Comparison of ENCODE assay signal across 15 mouse cellular contexts in the genomic region with DNA sequence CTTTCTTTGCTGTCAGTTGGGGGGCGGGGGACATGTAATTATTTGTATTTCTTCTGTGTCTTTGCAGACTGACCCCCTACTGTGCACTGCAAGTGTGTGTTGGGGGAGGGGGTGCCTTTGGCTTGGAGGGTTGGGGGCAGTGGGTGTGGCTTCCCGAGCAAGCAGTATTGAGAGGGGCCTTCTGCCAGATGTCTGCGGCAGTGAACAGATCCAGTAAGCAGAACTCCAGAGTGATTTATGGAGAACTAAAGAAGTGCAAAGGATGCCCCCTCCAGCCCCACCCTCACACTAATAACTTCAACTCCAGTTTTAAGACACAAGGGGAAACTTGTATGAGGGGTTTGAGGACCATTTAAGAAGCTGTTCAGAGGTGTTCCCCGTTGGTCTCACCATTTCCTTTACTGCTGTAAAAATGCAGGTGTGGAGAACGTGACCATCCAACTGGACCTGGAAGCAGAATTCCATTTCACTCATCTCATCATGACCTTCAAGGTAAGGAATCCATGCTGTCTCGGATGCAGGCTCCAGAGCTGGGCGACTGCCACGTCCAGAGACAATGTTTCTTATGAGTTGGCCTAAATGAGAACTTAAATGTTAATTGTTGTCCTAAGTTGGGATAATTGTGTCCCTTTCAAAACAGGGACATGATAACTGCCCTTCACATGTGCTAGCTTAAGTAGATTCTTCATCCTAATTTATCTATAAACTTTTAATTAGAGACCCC. TPM values are rescaled to one million over a fixed set of nuclear protein-coding genes. Genes with fewer than 3 reads are reported as not detected.
DNase-seq lines count a peak whose midpoint lies in the region; ATAC-seq and TF ChIP-seq lines count a peak whose summit lies in the region.
"Had no signal": no experiment of that assay in that cellular context is flagged by ENCODE, and none has a peak within 500 bp of the region (broad histone marks: within the 10 kb centered on the region; RNA-seq: fewer than 3 reads in every experiment).

No protein-coding gene starts in this region.

- H3K36me3 ChIP-seq in heart, postnatal 0 days (replicated peaks; ENCODE audit: control insufficient read depth, insufficient read depth, low read length), result peaks cover 66% of the 10 kb centered on the region
- peaks cover 12% of the 10 kb centered on the region; the same call in 1 of the 2 replicates for H3K36me3 ChIP-seq in lung, postnatal 0 days (ENCODE audit: insufficient read depth, low read length)
- peaks cover 90% of the 10 kb centered on the region for H3K36me3 ChIP-seq in embryonic facial prominence, embryonic 14.5 days (ENCODE audit: control insufficient read depth, insufficient read depth, low read length)
- H3K36me3 ChIP-seq in stomach, embryonic 15.5 days, result peaks cover 31% of the 10 kb centered on the region

- H3K9me3 ChIP-seq in heart, postnatal 0 days (replicated peaks; ENCODE audit: control insufficient read depth, low read length), result no peaks in the 10 kb centered on the region
- no peaks in the 10 kb centered on the region for H3K9me3 ChIP-seq in lung, postnatal 0 days (ENCODE audit: low read length)
- no peaks in the 10 kb centered on the region for H3K9me3 ChIP-seq in embryonic facial prominence, embryonic 14.5 days (ENCODE audit: control insufficient read depth, low read length)
- H3K9me3 ChIP-seq in stomach, embryonic 15.5 days, result no peaks in the 10 kb centered on the region; the same call in 1 of the 2 replicates
- H3K9me3 ChIP-seq: hindbrain, embryonic 10.5 days had no signal

- 44% methylated on average over 8 of the region's 8 CpGs for WGBS in heart, postnatal 0 days
- 32% methylated on average over 8 of the region's 8 CpGs for WGBS in lung, postnatal 0 days
- WGBS in embryonic facial prominence, embryonic 14.5 days, result 38% methylated on average over 8 of the region's 8 CpGs
- 37% methylated on average over 8 of the region's 8 CpGs for WGBS in stomach, embryonic 15.5 days

- H3K4me2 ChIP-seq in heart, postnatal 0 days (ENCODE audit: low read depth, low read length), result no peak overlapping the region
- peak overlapping the region; percentile 32; the same call in 1 of the 2 replicates for H3K4me2 ChIP-seq in lung, postnatal 0 days (replicated peaks; ENCODE audit: low read depth, low read length)
- peak overlapping the region; percentile 46 for H3K4me2 ChIP-seq in embryonic facial prominence, embryonic 14.5 days (ENCODE audit: low read depth, low read length)
- peak overlapping the region; percentile 29; the same call in 1 of the 2 replicates for H3K4me2 ChIP-seq in stomach, embryonic 15.5 days

- ATAC-seq in heart, postnatal 0 days (ENCODE audit: insufficient read depth, low read depth), result no peak
- ATAC-seq in lung, postnatal 0 days, result no peak
- no peak for ATAC-seq in embryonic facial prominence, embryonic 14.5 days (ENCODE audit: low read depth)
- ATAC-seq in stomach, embryonic 15.5 days (ENCODE audit: insufficient read depth, low FRiP score, low read depth), result no peak
- no peak for ATAC-seq in granulocyte monocyte progenitor cell, adult 5-6 weeks (replicated peaks; ENCODE audit: poor library complexity, severe bottlenecking)

- no peak overlapping the region for H3K4me3 ChIP-seq in heart, postnatal 0 days (ENCODE audit: low read depth, low read length)
- H3K4me3 ChIP-seq in lung, postnatal 0 days (ENCODE audit: low read depth, low read length), result no peak overlapping the region
- H3K4me3 ChIP-seq in embryonic facial prominence, embryonic 14.5 days (ENCODE audit: low read depth, low read length), result peak overlapping the region; percentile 13; the same call in 1 of the 2 replicates
- no peak overlapping the region for H3K4me3 ChIP-seq in stomach, embryonic 15.5 days (replicated peaks)
- H3K4me3 ChIP-seq: erythroblast, embryonic 14.5 days; hindbrain, embryonic 10.5 days; layer of hippocampus, adult 2 months had no signal

- no peak for DNase-seq in heart, postnatal 0 days (ENCODE audit: low spot score)
- DNase-seq in heart, postnatal 36 days, result no peak
- no peak for DNase-seq in lung, postnatal 0 days (ENCODE audit: low spot score)
- no peak for DNase-seq in lung, adult 18-20 months
- DNase-seq in embryonic facial prominence, embryonic 14.5 days (ENCODE audit: low spot score), result no peak
- no peak for DNase-seq in urinary bladder, postnatal 10 days (ENCODE audit: low spot score)
- DNase-seq: cerebellum, adult 9-11 months; thymus, postnatal 14 days had no signal

- intact Hi-C loops in heart, postnatal 36 days (cut with DNase I), result no loop called here

- H3K9ac ChIP-seq in heart, postnatal 0 days (replicated peaks; ENCODE audit: low read depth, low read length), result no peak overlapping the region
- H3K9ac ChIP-seq in lung, postnatal 0 days (replicated peaks; ENCODE audit: low read depth), result no peak overlapping the region
- H3K9ac ChIP-seq in embryonic facial prominence, embryonic 14.5 days (ENCODE audit: low read depth, low read length), result no peak overlapping the region
- H3K9ac ChIP-seq in stomach, embryonic 15.5 days, result no peak overlapping the region

- no peak for TF ChIP-seq EP300 in heart, postnatal 0 days (IDR thresholded peaks at IDR 0.05; ENCODE audit: low read depth)
- no peak for TF ChIP-seq EP300 in lung, postnatal 0 days (IDR thresholded peaks at IDR 0.05)

- H3K4me1 ChIP-seq in heart, postnatal 0 days (ENCODE audit: control insufficient read depth, insufficient read depth), result peaks cover 46% of the 10 kb centered on the region
- peaks cover 25% of the 10 kb centered on the region; the same call in 1 of the 2 replicates for H3K4me1 ChIP-seq in lung, postnatal 0 days (ENCODE audit: insufficient read depth, low read depth, low read length)
- peaks cover 56% of the 10 kb centered on the region for H3K4me1 ChIP-seq in embryonic facial prominence, embryonic 14.5 days (ENCODE audit: control insufficient read depth, insufficient read depth, low read length)
- peaks cover 40% of the 10 kb centered on the region for H3K4me1 ChIP-seq in stomach, embryonic 15.5 days

- no peak for TF ChIP-seq CTCF in heart, postnatal 0 days (IDR thresholded peaks at IDR 0.05; ENCODE audit: low read depth)
- TF ChIP-seq CTCF in lung, postnatal 0 days (IDR thresholded peaks at IDR 0.05), result no peak

- peak overlapping the region; percentile 77; the same call in 1 of the 2 replicates for H3K27ac ChIP-seq in heart, postnatal 0 days (ENCODE audit: low read depth)
- H3K27ac ChIP-seq in lung, postnatal 0 days (ENCODE audit: low read length), result 0 out of 2 replicates have a peak overlapping the region, but pooled peaks have one; percentile 68
- H3K27ac ChIP-seq in embryonic facial prominence, embryonic 14.5 days (replicated peaks; ENCODE audit: low read depth, low read length), result peak overlapping the region; percentile 69
- H3K27ac ChIP-seq in stomach, embryonic 15.5 days, result peak overlapping the region; percentile 82
- H3K27ac ChIP-seq: hindbrain, embryonic 10.5 days; layer of hippocampus, adult 2 months had no signal

- H3K27me3 ChIP-seq in heart, postnatal 0 days (ENCODE audit: control insufficient read depth, insufficient read depth, low read length), result no peaks in the 10 kb centered on the region
- no peaks in the 10 kb centered on the region for H3K27me3 ChIP-seq in lung, postnatal 0 days (replicated peaks; ENCODE audit: insufficient read depth, low read length)
- no peaks in the 10 kb centered on the region for H3K27me3 ChIP-seq in embryonic facial prominence, embryonic 14.5 days (replicated peaks; ENCODE audit: control insufficient read depth, insufficient read depth, low read length)
- H3K27me3 ChIP-seq in stomach, embryonic 15.5 days (replicated peaks), result no peaks in the 10 kb centered on the region
- H3K27me3 ChIP-seq: CH12.LX had no signal

RNA-seq across cellular contexts. Expression of gene Lamb1, which starts 7.1 kb away (rescaled TPM):
- total RNA-seq in heart, postnatal 0 days (2014; rRNA removed; ENCODE audit: low replicate concordance), result 189 TPM in 2 replicates
- 53.2 and 60.8 TPM in 2 replicates for polyA plus RNA-seq in heart, postnatal 0 days (2015; fragmentation: Nextera tagmentation; extraction: Ambion mirVana)
- total RNA-seq in heart, postnatal 36 days (2021), result 10 to 100 TPM; 75.8 to 81.2 TPM
- polyA plus RNA-seq in lung, postnatal 0 days (2015; fragmentation: Nextera tagmentation; extraction: Ambion mirVana), result 54.8 and 56.0 TPM in 2 replicates
- 84.2 and 93.9 TPM in 2 replicates for polyA plus RNA-seq in embryonic facial prominence, embryonic 14.5 days (2014; fragmentation: Nextera tagmentation; extraction: Ambion mirVana)
- polyA plus RNA-seq in stomach, embryonic 15.5 days (2015; fragmentation: Nextera tagmentation; extraction: Ambion mirVana), result 83.4 and 94.1 TPM in 2 replicates
- total RNA-seq in granulocyte monocyte progenitor cell, adult 5-6 weeks (2014; fragmentation: Nextera tagmentation), result not detected in 2 replicates
- not detected in 2 replicates for total RNA-seq in granulocyte monocyte progenitor cell, adult 5-6 weeks (2017)

RNA-seq across cellular contexts. Expression of gene Gm6993, which starts 31.6 kb away (rescaled TPM):
- not detected in 2 replicates for total RNA-seq in heart, postnatal 0 days (2014; rRNA removed; ENCODE audit: low replicate concordance)
- not detected in 2 replicates for polyA plus RNA-seq in heart, postnatal 0 days (2015; fragmentation: Nextera tagmentation; extraction: Ambion mirVana)
- not detected for total RNA-seq in heart, postnatal 36 days (2021)
- not detected in 2 replicates for polyA plus RNA-seq in lung, postnatal 0 days (2015; fragmentation: Nextera tagmentation; extraction: Ambion mirVana)
- polyA plus RNA-seq in embryonic facial prominence, embryonic 14.5 days (2014; fragmentation: Nextera tagmentation; extraction: Ambion mirVana), result not detected in 2 replicates
- polyA plus RNA-seq in stomach, embryonic 15.5 days (2015; fragmentation: Nextera tagmentation; extraction: Ambion mirVana), result not detected in 2 replicates
- total RNA-seq in granulocyte monocyte progenitor cell, adult 5-6 weeks (2014; fragmentation: Nextera tagmentation), result not detected in 2 replicates
- not detected in 2 replicates for total RNA-seq in granulocyte monocyte progenitor cell, adult 5-6 weeks (2017)
- total RNA-seq: CH12.LX; layer of hippocampus, adult 2 months; left cerebral cortex, postnatal 14 days had no signal
- polyA plus RNA-seq: erythroblast, embryonic 14.5 days; hindbrain, embryonic 10.5 days had no signal
